Mouse (Mus musculus): ENCODE results near the gene Rap1gap2.

DNA sequence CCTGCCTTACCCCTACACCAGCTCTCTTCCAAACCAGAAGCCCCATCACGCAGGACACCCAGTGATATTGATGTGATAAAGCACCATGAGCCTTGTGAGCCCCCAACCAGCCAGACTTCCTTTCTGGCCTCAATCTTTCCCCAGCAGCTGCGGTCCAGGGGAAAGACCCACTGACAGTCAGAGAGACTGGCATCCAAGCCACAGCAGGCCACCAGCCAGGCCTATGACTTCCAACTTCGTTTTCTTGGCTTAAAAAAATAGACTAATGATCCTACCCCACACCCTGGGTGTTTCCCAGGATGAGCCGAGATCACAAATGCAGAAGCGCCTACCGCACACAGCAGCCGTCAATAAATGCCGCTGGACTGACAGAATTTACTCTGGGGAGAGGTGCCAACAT is 151.1 kb downstream of the Rap1gap2 start:
- no peak for TF ChIP-seq POLR2A (IDR thresholded peaks at IDR 0.05; ENCODE audit: control insufficient read depth in 1 of 2, insufficient read depth in 1 of 2, low read depth in 1 of 2, low read length in 2 of 2, poor library complexity in 1 of 2)
- TF ChIP-seq E2F4 (IDR thresholded peaks at IDR 0.05; ENCODE audit: borderline replicate concordance, low read depth, low read length) = no peak
- TF ChIP-seq TBP (IDR thresholded peaks at IDR 0.05; ENCODE audit: low read depth, low read length) = no peak
- TF ChIP-seq CTCF (IDR thresholded peaks at IDR 0.05 in 2 of 3, conservative IDR thresholded peaks at IDR 0.05 in 1 of 3; ENCODE audit: control insufficient read depth in 1 of 3, insufficient read depth in 1 of 3, low read depth in 2 of 3, low read length in 3 of 3, poor library complexity in 1 of 3, severe bottlenecking in 1 of 3) = no peak
- no peak for TF ChIP-seq MAFK (IDR thresholded peaks at IDR 0.05; ENCODE audit: borderline replicate concordance, low read depth, low read length)
- TF ChIP-seq GABPA (IDR thresholded peaks at IDR 0.05; ENCODE audit: low read depth, low read length) = no peak
- no peak for TF ChIP-seq ZC3H11A (IDR thresholded peaks at IDR 0.05; ENCODE audit: low read depth, low read length)
- no peak for TF ChIP-seq EP300 (IDR thresholded peaks at IDR 0.05; ENCODE audit: low read depth in 1 of 2, low read length in 2 of 2)
- TF ChIP-seq SMC3 (IDR thresholded peaks at IDR 0.05; ENCODE audit: low read depth, low read length) = no peak
- no peak for TF ChIP-seq ZNF384 (IDR thresholded peaks at IDR 0.05; ENCODE audit: low read depth, low read length)
